Mouse (Mus musculus): Measurements from ENCODE around the gene Tmem164. TPM values are rescaled to one million over a fixed set of nuclear protein-coding genes. Genes with fewer than 3 reads are reported as not detected.
A peak's percentile ranks its signal among the peaks of the same experiment; 100 is the strongest.

Tmem164 gene
- polyA plus RNA-seq, 1 experiment from 2014 or later: 75.2 TPM

- H3K27me3 ChIP-seq (replicated peaks): 0 out of 2 replicates have a peak, but pooled peaks cover 8% of the 10 kb centered on the region
- no peak overlapping the region for H3K4me3 ChIP-seq
- H3K4me1 ChIP-seq (replicated peaks): peaks cover 5% of the 10 kb centered on the region
- no peak overlapping the region for H3K4me2 ChIP-seq
- H3K9ac ChIP-seq: no peak overlapping the region
- no peaks in the 10 kb centered on the region for H3K36me3 ChIP-seq
- ATAC-seq (ENCODE audit: insufficient number of reproducible peaks, low FRiP score): no peak
- H3K9me3 ChIP-seq (replicated peaks): no peaks in the 10 kb centered on the region
- WGBS: 29% methylated on average over 3 of the region's 3 CpGs
- H3K27ac ChIP-seq (ENCODE audit: poor library complexity, severe bottlenecking): no peak overlapping the region
These were observed 4.0 kb upstream of the Tmem164 start for GRCm38 (mm10) chrX:142677193-142677592.

GRCm38 (mm10) chrX:142678499-142679474, 2.4 kb upstream of the Tmem164 start:
- 0 out of 2 replicates have a peak, but pooled peaks cover 8% of the 10 kb centered on the region for H3K27me3 ChIP-seq (replicated peaks)
- no peak overlapping the region for H3K4me2 ChIP-seq
- ATAC-seq (ENCODE audit: insufficient number of reproducible peaks, low FRiP score): no peak
- no peaks in the 10 kb centered on the region for H3K9me3 ChIP-seq (replicated peaks)
- H3K4me1 ChIP-seq (replicated peaks): peaks cover 17% of the 10 kb centered on the region
- 50% methylated on average over 13 of the region's 13 CpGs for WGBS
- H3K36me3 ChIP-seq: no peaks in the 10 kb centered on the region
- no peak overlapping the region for H3K4me3 ChIP-seq
- H3K9ac ChIP-seq: no peak overlapping the region
- H3K27ac ChIP-seq (ENCODE audit: poor library complexity, severe bottlenecking): 0 out of 2 replicates have a peak overlapping the region, but pooled peaks have one; percentile 6

- H3K9ac ChIP-seq: peak overlapping the region; percentile 64; the same call in 1 of the 2 replicates
- ATAC-seq (ENCODE audit: insufficient number of reproducible peaks, low FRiP score): no peak
- H3K9me3 ChIP-seq (replicated peaks): no peaks in the 10 kb centered on the region
- H3K4me1 ChIP-seq (replicated peaks): peaks cover 21% of the 10 kb centered on the region
- 0 out of 2 replicates have a peak, but pooled peaks cover 8% of the 10 kb centered on the region for H3K27me3 ChIP-seq (replicated peaks)
- peak overlapping the region; percentile 96 for H3K27ac ChIP-seq (ENCODE audit: poor library complexity, severe bottlenecking)
- no peaks in the 10 kb centered on the region for H3K36me3 ChIP-seq
- 37% methylated on average over 11 of the region's 11 CpGs for WGBS
- peak overlapping the region; percentile 86 for H3K4me2 ChIP-seq
- peak overlapping the region; percentile 72 for H3K4me3 ChIP-seq
These were observed 1.5 kb upstream of the Tmem164 start for GRCm38 (mm10) chrX:142679502-142680250.

GRCm38 (mm10) chrX:142680391-142681055, 683 bp upstream of the Tmem164 start:
- Histone ChIP-seq H3K27me3 (replicated peaks) (0 out of 2 replicates have a peak, but pooled peaks cover 8% of the 10 kb centered on the region), H3K4me2 (peak overlapping the region; percentile 86), H3K4me3 (peak overlapping the region; percentile 72), H3K27ac (ENCODE audit: poor library complexity, severe bottlenecking) (peak overlapping the region; percentile 96), H3K36me3 (no peaks in the 10 kb centered on the region), H3K4me1 (replicated peaks) (peaks cover 26% of the 10 kb centered on the region), H3K9me3 (replicated peaks) (no peaks in the 10 kb centered on the region), H3K9ac (peak overlapping the region; percentile 81)
- ATAC-seq (ENCODE audit: insufficient number of reproducible peaks, low FRiP score): peak; percentile 19; the same call in 1 of the 2 replicates
- WGBS: 11% methylated on average over 18 of the region's 19 CpGs

- WGBS: 10% methylated on average over 34 of the region's 43 CpGs
- H3K36me3 ChIP-seq: no peaks in the 10 kb centered on the region
- peak overlapping the region; percentile 86 for H3K4me2 ChIP-seq
- H3K4me3 ChIP-seq: peak overlapping the region; percentile 72
- H3K9ac ChIP-seq: peak overlapping the region; percentile 81
- peak; percentile 92 for ATAC-seq (ENCODE audit: insufficient number of reproducible peaks, low FRiP score)
- peaks cover 32% of the 10 kb centered on the region for H3K4me1 ChIP-seq (replicated peaks)
- H3K27me3 ChIP-seq (replicated peaks): 0 out of 2 replicates have a peak, but pooled peaks cover 8% of the 10 kb centered on the region
- H3K27ac ChIP-seq (ENCODE audit: poor library complexity, severe bottlenecking): peak overlapping the region; percentile 96
- no peaks in the 10 kb centered on the region for H3K9me3 ChIP-seq (replicated peaks)
These were observed 473 bp downstream of the Tmem164 start for GRCm38 (mm10) chrX:142681616-142682141.

- WGBS: 10% methylated on average over 28 of the region's 28 CpGs
- H3K9me3 ChIP-seq (replicated peaks): no peaks in the 10 kb centered on the region
- H3K9ac ChIP-seq: peak overlapping the region; percentile 81
- H3K4me3 ChIP-seq: peak overlapping the region; percentile 72
- H3K36me3 ChIP-seq: no peaks in the 10 kb centered on the region
- H3K4me2 ChIP-seq: peak overlapping the region; percentile 86
- H3K27me3 ChIP-seq (replicated peaks): 0 out of 2 replicates have a peak, but pooled peaks cover 8% of the 10 kb centered on the region
- ATAC-seq (ENCODE audit: insufficient number of reproducible peaks, low FRiP score): no peak
- peak overlapping the region; percentile 96 for H3K27ac ChIP-seq (ENCODE audit: poor library complexity, severe bottlenecking)
- peaks cover 38% of the 10 kb centered on the region for H3K4me1 ChIP-seq (replicated peaks)
These were observed 1.1 kb downstream of the Tmem164 start for GRCm38 (mm10) chrX:142682176-142682820.

GRCm38 (mm10) chrX:142682990-142683389, 1.8 kb downstream of the Tmem164 start:
- Histone ChIP-seq H3K4me3 (peak overlapping the region; percentile 72), H3K4me2 (peak overlapping the region; percentile 86), H3K27ac (ENCODE audit: poor library complexity, severe bottlenecking) (peak overlapping the region; percentile 96), H3K4me1 (replicated peaks) (peaks cover 44% of the 10 kb centered on the region), H3K9ac (peak overlapping the region; percentile 81), H3K36me3 (no peaks in the 10 kb centered on the region), H3K9me3 (replicated peaks) (no peaks in the 10 kb centered on the region), H3K27me3 (replicated peaks) (0 out of 2 replicates have a peak, but pooled peaks cover 8% of the 10 kb centered on the region)
- ATAC-seq (ENCODE audit: insufficient number of reproducible peaks, low FRiP score): no peak
- 16% methylated on average over 5 of the region's 5 CpGs for WGBS

GRCm38 (mm10) chrX:142684674-142685073, 3.5 kb downstream of the Tmem164 start:
- H3K4me1 ChIP-seq (replicated peaks): peaks cover 42% of the 10 kb centered on the region
- H3K9me3 ChIP-seq (replicated peaks): no peaks in the 10 kb centered on the region
- H3K27me3 ChIP-seq (replicated peaks): 0 out of 2 replicates have a peak, but pooled peaks cover 8% of the 10 kb centered on the region
- WGBS: 48% methylated on average over 4 of the region's 4 CpGs
- peak overlapping the region; percentile 86 for H3K4me2 ChIP-seq
- 0 out of 2 replicates have a peak, but pooled peaks cover 3% of the 10 kb centered on the region for H3K36me3 ChIP-seq
- no peak overlapping the region for H3K27ac ChIP-seq (ENCODE audit: poor library complexity, severe bottlenecking)
- 0 out of 2 replicates have a peak overlapping the region, but pooled peaks have one; percentile 36 for H3K9ac ChIP-seq
- ATAC-seq (ENCODE audit: insufficient number of reproducible peaks, low FRiP score): no peak
- peak overlapping the region; percentile 72 for H3K4me3 ChIP-seq

GRCm38 (mm10) chrX:142685676-142686075, 4.5 kb downstream of the Tmem164 start:
- Histone ChIP-seq H3K27ac (ENCODE audit: poor library complexity, severe bottlenecking) (peak overlapping the region; percentile 16), H3K4me2 (peak overlapping the region; percentile 59), H3K9ac (no peak overlapping the region), H3K27me3 (replicated peaks) (0 out of 2 replicates have a peak, but pooled peaks cover 7% of the 10 kb centered on the region), H3K36me3 (0 out of 2 replicates have a peak, but pooled peaks cover 3% of the 10 kb centered on the region), H3K4me1 (replicated peaks) (peaks cover 42% of the 10 kb centered on the region), H3K9me3 (replicated peaks) (no peaks in the 10 kb centered on the region), H3K4me3 (peak overlapping the region; percentile 31)
- WGBS: 47% methylated on average over 6 of the region's 6 CpGs
- no peak for ATAC-seq (ENCODE audit: insufficient number of reproducible peaks, low FRiP score)

- H3K4me3 ChIP-seq: no peak overlapping the region
- ATAC-seq (ENCODE audit: insufficient number of reproducible peaks, low FRiP score): no peak
- peaks cover 32% of the 10 kb centered on the region for H3K4me1 ChIP-seq (replicated peaks)
- no peaks in the 10 kb centered on the region for H3K27me3 ChIP-seq (replicated peaks)
- H3K9me3 ChIP-seq (replicated peaks): no peaks in the 10 kb centered on the region
- H3K27ac ChIP-seq (ENCODE audit: poor library complexity, severe bottlenecking): no peak overlapping the region
- H3K4me2 ChIP-seq: peak overlapping the region; percentile 13; the same call in 1 of the 2 replicates
- WGBS: 87% methylated on average over 9 of the region's 9 CpGs
- peaks cover 15% of the 10 kb centered on the region for H3K36me3 ChIP-seq
- H3K9ac ChIP-seq: no peak overlapping the region
These were observed 7.3 kb downstream of the Tmem164 start for GRCm38 (mm10) chrX:142688509-142688908.
